Mouse (Mus musculus): Measurements from ENCODE around the gene Akr1b3. TPM values are rescaled to one million over a fixed set of nuclear protein-coding genes. Genes with fewer than 3 reads are reported as not detected.

Gene Akr1b3
- polyA plus RNA-seq, 1 experiment from 2014 or later, result 188 TPM

DNA sequence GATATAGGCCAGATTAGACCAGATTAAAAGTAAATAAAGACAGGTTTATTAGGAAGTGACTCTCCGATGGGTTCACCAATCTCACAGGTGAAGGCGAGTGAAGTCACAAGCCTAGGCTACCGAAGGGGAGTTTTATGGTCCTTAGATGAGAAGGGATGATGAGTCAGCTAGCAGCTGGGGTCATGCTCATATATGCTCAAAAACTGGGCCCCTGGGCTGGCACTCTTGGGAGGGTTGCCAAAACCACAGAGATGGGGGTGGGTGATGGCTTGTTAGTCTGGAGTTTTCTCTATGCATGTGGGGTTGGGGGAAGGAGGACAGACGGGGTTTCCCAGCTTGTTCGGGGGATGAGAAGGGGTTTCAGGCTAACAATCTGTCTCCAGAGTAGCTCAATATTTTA, 44.8 kb downstream of the Akr1b3 start:
- Histone ChIP-seq H3K4me1 (replicated peaks; ENCODE audit: control insufficient read depth, insufficient read depth) (no peaks in the 10 kb centered on the region), H3K4me3 (ENCODE audit: low read depth, low read length) (no peak overlapping the region), H3K9me3 (ENCODE audit: control insufficient read depth, low read length) (no peaks in the 10 kb centered on the region), H3K27ac (replicated peaks) (no peak overlapping the region), H3K4me2 (replicated peaks; ENCODE audit: low read depth) (no peak overlapping the region), H3K27me3 (ENCODE audit: control insufficient read depth, insufficient read depth, low read length) (no peaks in the 10 kb centered on the region), H3K9ac (ENCODE audit: low read length) (no peak overlapping the region), H3K36me3 (ENCODE audit: control insufficient read depth, insufficient read depth, low read length) (no peaks in the 10 kb centered on the region)
- ATAC-seq (ENCODE audit: low FRiP score, low TSS enrichment) (no peak), DNase-seq (ENCODE audit: low spot score) (no peak)
- WGBS, result 83% methylated on average over 5 of the region's 5 CpGs
- TF ChIP-seq CTCF (IDR thresholded peaks at IDR 0.05; ENCODE audit: low read depth) (no peak), EP300 (optimal IDR thresholded peaks at IDR 0.05) (no peak)

DNA sequence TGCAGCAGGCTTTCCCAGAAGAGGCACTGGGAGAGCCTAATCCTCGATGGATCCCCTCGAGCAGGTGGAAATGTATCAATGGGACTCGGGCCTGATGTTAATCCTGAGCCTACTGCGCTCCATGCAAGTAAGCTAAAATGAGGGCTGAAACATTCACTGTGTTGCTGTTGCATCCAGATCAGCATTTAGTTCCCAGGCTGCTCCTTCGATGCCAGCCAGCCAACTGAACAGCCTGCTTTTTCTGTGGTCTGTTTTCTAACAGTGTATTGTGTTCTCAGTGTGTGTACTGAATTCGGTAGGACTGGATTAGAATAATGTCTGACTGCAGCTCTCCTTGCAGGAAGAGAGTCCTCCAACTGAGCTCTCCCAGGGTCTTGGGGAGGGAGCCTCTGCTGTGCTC, 46.6 kb downstream of the Akr1b3 start:
- no peaks in the 10 kb centered on the region for H3K4me1 ChIP-seq (replicated peaks; ENCODE audit: control insufficient read depth, insufficient read depth)
- no peak overlapping the region for H3K4me2 ChIP-seq (replicated peaks; ENCODE audit: low read depth)
- DNase-seq (ENCODE audit: low spot score) (no peak), ATAC-seq (ENCODE audit: low FRiP score, low TSS enrichment) (no peak)
- 68% methylated on average over 6 of the region's 6 CpGs for WGBS
- no peak overlapping the region for H3K4me3 ChIP-seq (ENCODE audit: low read depth, low read length)
- H3K27ac ChIP-seq (replicated peaks), result no peak overlapping the region
- H3K9me3 ChIP-seq (ENCODE audit: control insufficient read depth, low read length), result no peaks in the 10 kb centered on the region
- H3K36me3 ChIP-seq (ENCODE audit: control insufficient read depth, insufficient read depth, low read length), result no peaks in the 10 kb centered on the region
- H3K27me3 ChIP-seq (ENCODE audit: control insufficient read depth, insufficient read depth, low read length), result no peaks in the 10 kb centered on the region
- no peak overlapping the region for H3K9ac ChIP-seq (ENCODE audit: low read length)
- TF ChIP-seq CTCF (IDR thresholded peaks at IDR 0.05; ENCODE audit: low read depth), result no peak
- no peak for TF ChIP-seq EP300 (optimal IDR thresholded peaks at IDR 0.05)

GRCm38 (mm10) chr6:34258546-34258945, 58.7 kb downstream of the Akr1b3 start:
- no peak overlapping the region for H3K4me3 ChIP-seq (ENCODE audit: low read depth, low read length)
- TF ChIP-seq EP300 (optimal IDR thresholded peaks at IDR 0.05), result no peak
- no peak for TF ChIP-seq CTCF (IDR thresholded peaks at IDR 0.05; ENCODE audit: low read depth)

More at GRCm38 (mm10) chr6:34258546-34258945, 58.7 kb downstream of the Akr1b3 start:
- DNase-seq (ENCODE audit: low spot score) (no peak), ATAC-seq (ENCODE audit: low FRiP score, low TSS enrichment) (no peak)
- Histone ChIP-seq H3K9ac (ENCODE audit: low read length) (no peak overlapping the region), H3K9me3 (ENCODE audit: control insufficient read depth, low read length) (no peaks in the 10 kb centered on the region), H3K27me3 (ENCODE audit: control insufficient read depth, insufficient read depth, low read length) (no peaks in the 10 kb centered on the region), H3K4me2 (replicated peaks; ENCODE audit: low read depth) (no peak overlapping the region), H3K36me3 (ENCODE audit: control insufficient read depth, insufficient read depth, low read length) (no peaks in the 10 kb centered on the region), H3K4me1 (replicated peaks; ENCODE audit: control insufficient read depth, insufficient read depth) (no peaks in the 10 kb centered on the region), H3K27ac (replicated peaks) (no peak overlapping the region)
- 84% methylated on average over 5 of the region's 5 CpGs for WGBS

Other genes with a start within 250 kb of the Akr1b3 start
- gene Slc35b4, start 140.4 kb downstream of the Akr1b3 start, polyA plus RNA-seq (2015; fragmentation: Nextera tagmentation; extraction: Ambion mirVana), result 17.2 and 18.7 TPM in 2 replicates
- 96.1 and 112 TPM in 2 replicates for gene Akr1b8, start 36.6 kb upstream of the Akr1b3 start, polyA plus RNA-seq (2015; fragmentation: Nextera tagmentation; extraction: Ambion mirVana)
- gene Akr1b10, start 66.7 kb upstream of the Akr1b3 start, polyA plus RNA-seq (2015; fragmentation: Nextera tagmentation; extraction: Ambion mirVana), result 18.3 and 20.0 TPM in 2 replicates
- 0.17 and 1.2 TPM in 2 replicates for gene Akr1b7, start 94.9 kb upstream of the Akr1b3 start, polyA plus RNA-seq (2015; fragmentation: Nextera tagmentation; extraction: Ambion mirVana)
- gene Bpgm, start 158.7 kb upstream of the Akr1b3 start, polyA plus RNA-seq (2015; fragmentation: Nextera tagmentation; extraction: Ambion mirVana), result 25.5 and 30.1 TPM in 2 replicates

Data from stomach, postnatal 0 days (tissue).